Mouse (Mus musculus): ENCODE results near the gene Arhgef3. TPM values are rescaled to one million over a fixed set of nuclear protein-coding genes. Genes with fewer than 3 reads are reported as not detected.
A peak's percentile ranks its signal among the peaks of the same experiment; 100 is the strongest.

The Arhgef3 gene
- polyA plus RNA-seq, 1 experiment from 2014 or later = 37.3 TPM

- 66% methylated on average over 7 of the region's 7 CpGs for WGBS
- TF ChIP-seq EP300 (IDR thresholded peaks at IDR 0.05) (no peak), CTCF (IDR thresholded peaks at IDR 0.05) (no peak)
These were observed 65.1 kb downstream of the Arhgef3 start for GRCm38 (mm10) chr14:27179771-27180170.

GRCm38 (mm10) chr14:27182059-27182458 is 67.4 kb downstream of the Arhgef3 start:
- no peak overlapping the region for H3K4me3 ChIP-seq (ENCODE audit: low read depth, low read length)
- no peak overlapping the region for H3K4me2 ChIP-seq (replicated peaks; ENCODE audit: low read depth, low read length)
- ATAC-seq = peak; percentile 61
- H3K4me1 ChIP-seq (ENCODE audit: insufficient read depth, low read depth, low read length) = peaks cover 12% of the 10 kb centered on the region; the same call in 1 of the 2 replicates
- H3K36me3 ChIP-seq (ENCODE audit: insufficient read depth, low read length) = no peaks in the 10 kb centered on the region
- DNase-seq (ENCODE audit: low spot score) = peak; percentile 85
- H3K9me3 ChIP-seq (ENCODE audit: low read length) = no peaks in the 10 kb centered on the region
- TF ChIP-seq EP300 (IDR thresholded peaks at IDR 0.05) (peak; percentile 79), CTCF (IDR thresholded peaks at IDR 0.05) (peak; percentile 23; the same call in 1 of the 2 replicates)
- H3K27me3 ChIP-seq (replicated peaks; ENCODE audit: insufficient read depth, low read length) = no peaks in the 10 kb centered on the region
- peak overlapping the region; percentile 57 for H3K27ac ChIP-seq (ENCODE audit: low read length)
- no peak overlapping the region for H3K9ac ChIP-seq (replicated peaks; ENCODE audit: low read depth)
- 20% methylated on average over 11 of the region's 11 CpGs for WGBS

More at GRCm38 (mm10) chr14:27179771-27180170, 65.1 kb downstream of the Arhgef3 start:
- no peak overlapping the region for H3K9ac ChIP-seq (replicated peaks; ENCODE audit: low read depth)
- no peaks in the 10 kb centered on the region for H3K27me3 ChIP-seq (replicated peaks; ENCODE audit: insufficient read depth, low read length)
- H3K4me1 ChIP-seq (ENCODE audit: insufficient read depth, low read depth, low read length) = peaks cover 12% of the 10 kb centered on the region; the same call in 1 of the 2 replicates
- DNase-seq (ENCODE audit: low spot score) (no peak), ATAC-seq (no peak)
- H3K9me3 ChIP-seq (ENCODE audit: low read length) = no peaks in the 10 kb centered on the region
- H3K4me2 ChIP-seq (replicated peaks; ENCODE audit: low read depth, low read length) = no peak overlapping the region
- H3K4me3 ChIP-seq (ENCODE audit: low read depth, low read length) = no peak overlapping the region
- H3K27ac ChIP-seq (ENCODE audit: low read length) = no peak overlapping the region
- H3K36me3 ChIP-seq (ENCODE audit: insufficient read depth, low read length) = no peaks in the 10 kb centered on the region

- Histone ChIP-seq H3K4me1 (ENCODE audit: insufficient read depth, low read depth, low read length) (peaks cover 12% of the 10 kb centered on the region; the same call in 1 of the 2 replicates), H3K9ac (replicated peaks; ENCODE audit: low read depth) (no peak overlapping the region), H3K27ac (ENCODE audit: low read length) (peak overlapping the region; percentile 57), H3K4me3 (ENCODE audit: low read depth, low read length) (no peak overlapping the region), H3K4me2 (replicated peaks; ENCODE audit: low read depth, low read length) (no peak overlapping the region), H3K36me3 (ENCODE audit: insufficient read depth, low read length) (no peaks in the 10 kb centered on the region), H3K27me3 (replicated peaks; ENCODE audit: insufficient read depth, low read length) (no peaks in the 10 kb centered on the region), H3K9me3 (ENCODE audit: low read length) (no peaks in the 10 kb centered on the region)
- ATAC-seq = no peak
- TF ChIP-seq EP300 (IDR thresholded peaks at IDR 0.05) (no peak), CTCF (IDR thresholded peaks at IDR 0.05) (no peak)
- DNase-seq (ENCODE audit: low spot score) = no peak
- WGBS = 61% methylated on average over 11 of the region's 11 CpGs
These were observed 68.1 kb downstream of the Arhgef3 start for GRCm38 (mm10) chr14:27182646-27183438.

GRCm38 (mm10) chr14:27183501-27184230 is 69.0 kb downstream of the Arhgef3 start:
- Histone ChIP-seq H3K36me3 (ENCODE audit: insufficient read depth, low read length) (no peaks in the 10 kb centered on the region), H3K9me3 (ENCODE audit: low read length) (no peaks in the 10 kb centered on the region), H3K9ac (replicated peaks; ENCODE audit: low read depth) (no peak overlapping the region), H3K27ac (ENCODE audit: low read length) (no peak overlapping the region), H3K4me3 (ENCODE audit: low read depth, low read length) (no peak overlapping the region), H3K27me3 (replicated peaks; ENCODE audit: insufficient read depth, low read length) (no peaks in the 10 kb centered on the region), H3K4me1 (ENCODE audit: insufficient read depth, low read depth, low read length) (peaks cover 12% of the 10 kb centered on the region; the same call in 1 of the 2 replicates), H3K4me2 (replicated peaks; ENCODE audit: low read depth, low read length) (no peak overlapping the region)
- WGBS = 54% methylated on average over 16 of the region's 16 CpGs
- no peak for TF ChIP-seq EP300 (IDR thresholded peaks at IDR 0.05)
- TF ChIP-seq CTCF (IDR thresholded peaks at IDR 0.05) = peak; percentile 68
- DNase-seq (ENCODE audit: low spot score) (peak; percentile 68), ATAC-seq (no peak)

- TF ChIP-seq CTCF (IDR thresholded peaks at IDR 0.05) (no peak), EP300 (IDR thresholded peaks at IDR 0.05) (no peak)
- Histone ChIP-seq H3K9ac (replicated peaks; ENCODE audit: low read depth) (no peak overlapping the region), H3K4me2 (replicated peaks; ENCODE audit: low read depth, low read length) (no peak overlapping the region), H3K9me3 (ENCODE audit: low read length) (no peaks in the 10 kb centered on the region), H3K27me3 (replicated peaks; ENCODE audit: insufficient read depth, low read length) (no peaks in the 10 kb centered on the region), H3K36me3 (ENCODE audit: insufficient read depth, low read length) (no peaks in the 10 kb centered on the region), H3K27ac (ENCODE audit: low read length) (no peak overlapping the region), H3K4me1 (ENCODE audit: insufficient read depth, low read depth, low read length) (peaks cover 7% of the 10 kb centered on the region; the same call in 1 of the 2 replicates), H3K4me3 (ENCODE audit: low read depth, low read length) (no peak overlapping the region)
- DNase-seq (ENCODE audit: low spot score) (no peak), ATAC-seq (no peak)
- whole genome bisulfite sequencing = 56% methylated on average over 5 of the region's 5 CpGs
These were observed 71.2 kb downstream of the Arhgef3 start for GRCm38 (mm10) chr14:27185902-27186301.

- H3K27ac ChIP-seq (ENCODE audit: low read length) = no peak overlapping the region
These were observed 71.9 kb downstream of the Arhgef3 start for GRCm38 (mm10) chr14:27186596-27186995.

More at GRCm38 (mm10) chr14:27186596-27186995, 71.9 kb downstream of the Arhgef3 start:
- Histone ChIP-seq H3K4me1 (ENCODE audit: insufficient read depth, low read depth, low read length) (peaks cover 7% of the 10 kb centered on the region; the same call in 1 of the 2 replicates), H3K4me3 (ENCODE audit: low read depth, low read length) (no peak overlapping the region), H3K36me3 (ENCODE audit: insufficient read depth, low read length) (no peaks in the 10 kb centered on the region), H3K9me3 (ENCODE audit: low read length) (no peaks in the 10 kb centered on the region), H3K9ac (replicated peaks; ENCODE audit: low read depth) (no peak overlapping the region), H3K27me3 (replicated peaks; ENCODE audit: insufficient read depth, low read length) (no peaks in the 10 kb centered on the region), H3K4me2 (replicated peaks; ENCODE audit: low read depth, low read length) (no peak overlapping the region)
- 68% methylated on average over 4 of the region's 4 CpGs for WGBS
- DNase-seq (ENCODE audit: low spot score) (no peak), ATAC-seq (no peak)
- TF ChIP-seq EP300 (IDR thresholded peaks at IDR 0.05) (no peak), CTCF (IDR thresholded peaks at IDR 0.05) (no peak)

Data from lung, postnatal 0 days (tissue).